Mouse (Mus musculus) embryonic fibroblast, embryonic 13.5 days (primary cell): ENCODE measurements at regions not wholly inside any gene's neighbourhood (a gene's known extent, or its start where the extent isn't known, plus 50 kb on each side); places are given as distances from the start of the nearest gene placed in this dataset.

Source experiments
- H3K27ac ChIP-seq: 2 replicates; pipeline ENCODE4 v1.5.1; 2012; ENCODE audit warnings: low read length, control low read depth, inconsistent platforms; ENCODE audit not compliant: insufficient read depth
- H3K4me1 ChIP-seq: 2 replicates; pipeline ENCODE4 v1.6.1; 2011; ENCODE audit warnings: low read length; ENCODE audit not compliant: control insufficient read depth, insufficient read depth
- H3K4me3 ChIP-seq: 2 replicates; pipeline ENCODE4 v1.5.1; 2011; ENCODE audit warnings: mild to moderate bottlenecking, control low read depth, low read length; ENCODE audit not compliant: insufficient read depth
- CTCF ChIP-seq: IDR thresholded peaks from 2 replicates; pipeline ENCODE4 v1.5.1; 2011; ENCODE audit warnings: mild to moderate bottlenecking, control low read depth, low read length, moderate library complexity, borderline replicate concordance; ENCODE audit not compliant: insufficient read depth
- POLR2A ChIP-seq: IDR thresholded peaks from 2 replicates; pipeline ENCODE4 v1.6.1; 2011; ENCODE audit warnings: low read depth, mild to moderate bottlenecking, control low read depth, low read length, moderate library complexity

- no peak overlapping the region for H3K27ac ChIP-seq
- no peak overlapping the region for H3K4me3 ChIP-seq
- H3K4me1 ChIP-seq: no peaks in the 10 kb centered on the region
- TF ChIP-seq CTCF: no peak
- no peak for TF ChIP-seq POLR2A
Observed at GRCm38 (mm10) chr1:76322943-76323559, 777.0 kb downstream of the Slc4a3 start.

GRCm38 (mm10) chr1:76323592-76323991 is 777.5 kb downstream of the Slc4a3 start:
- Histone ChIP-seq H3K4me3 (no peak overlapping the region), H3K4me1 (no peaks in the 10 kb centered on the region), H3K27ac (no peak overlapping the region)
- TF ChIP-seq POLR2A: no peak
- no peak for TF ChIP-seq CTCF

- no peaks in the 10 kb centered on the region for H3K4me1 ChIP-seq
- TF ChIP-seq POLR2A (no peak), CTCF (no peak)
- H3K27ac ChIP-seq: no peak overlapping the region
- H3K4me3 ChIP-seq: no peak overlapping the region
Observed at GRCm38 (mm10) chr1:76336011-76336410, 789.9 kb downstream of the Slc4a3 start.

- Histone ChIP-seq H3K4me3 (no peak overlapping the region), H3K4me1 (no peaks in the 10 kb centered on the region)
- no peak for TF ChIP-seq CTCF
- no peak for TF ChIP-seq POLR2A
Observed at GRCm38 (mm10) chr1:76362106-76362505, 816.0 kb downstream of the Slc4a3 start.

GRCm38 (mm10) chr1:76373931-76374330 is 827.9 kb downstream of the Slc4a3 start:
- TF ChIP-seq POLR2A (no peak), CTCF (no peak)
- H3K4me1 ChIP-seq: no peaks in the 10 kb centered on the region
- H3K27ac ChIP-seq: no peak overlapping the region
- H3K4me3 ChIP-seq: no peak overlapping the region

More at GRCm38 (mm10) chr1:76362106-76362505, 816.0 kb downstream of the Slc4a3 start:
- no peak overlapping the region for H3K27ac ChIP-seq

- Histone ChIP-seq H3K27ac (no peak overlapping the region), H3K4me3 (no peak overlapping the region), H3K4me1 (no peaks in the 10 kb centered on the region)
- TF ChIP-seq CTCF (no peak), POLR2A (no peak)
Observed at GRCm38 (mm10) chr1:76378154-76378553, 832.1 kb downstream of the Slc4a3 start.

GRCm38 (mm10) chr1:76392536-76392935 is 846.5 kb downstream of the Slc4a3 start:
- H3K4me1 ChIP-seq: no peaks in the 10 kb centered on the region
- TF ChIP-seq POLR2A: no peak
- no peak for TF ChIP-seq CTCF
- H3K27ac ChIP-seq: no peak overlapping the region
- H3K4me3 ChIP-seq: no peak overlapping the region

- Histone ChIP-seq H3K4me3 (no peak overlapping the region), H3K27ac (no peak overlapping the region), H3K4me1 (no peaks in the 10 kb centered on the region)
- no peak for TF ChIP-seq POLR2A
Observed at GRCm38 (mm10) chr1:76394038-76394437, 848.0 kb downstream of the Slc4a3 start.

- TF ChIP-seq POLR2A (no peak), CTCF (no peak)
- Histone ChIP-seq H3K27ac (no peak overlapping the region), H3K4me3 (no peak overlapping the region), H3K4me1 (no peaks in the 10 kb centered on the region)
Observed at GRCm38 (mm10) chr1:76402854-76403253, 856.8 kb downstream of the Slc4a3 start.

GRCm38 (mm10) chr1:76404003-76404402 is 857.9 kb downstream of the Slc4a3 start:
- TF ChIP-seq CTCF (no peak), POLR2A (no peak)
- Histone ChIP-seq H3K4me1 (no peaks in the 10 kb centered on the region), H3K27ac (no peak overlapping the region), H3K4me3 (no peak overlapping the region)

- H3K4me3 ChIP-seq: no peak overlapping the region
- H3K4me1 ChIP-seq: no peaks in the 10 kb centered on the region
- H3K27ac ChIP-seq: no peak overlapping the region
- no peak for TF ChIP-seq CTCF
- no peak for TF ChIP-seq POLR2A
Observed at GRCm38 (mm10) chr1:76410813-76411212, 864.7 kb downstream of the Slc4a3 start.
